Mouse (Mus musculus) heart, adult 2 months (tissue): ENCODE data around the gene 1700028P14Rik. TPM values are rescaled to one million over a fixed set of nuclear protein-coding genes. Genes with fewer than 3 reads are reported as not detected.
A peak's percentile ranks its signal among the peaks of the same experiment; 100 is the strongest.

Source experiments
- DNase-seq, 2 experiments: peaks; one replicate each; pipeline ENCODE4 v3.0.0; 2021
- H3K27ac ChIP-seq: fragments of 200-600 bp; 2 replicates; pipeline ENCODE4 v1.8.1; 2022
- H3K27me3 ChIP-seq: fragments of 200-500 bp; 2 replicates; pipeline ENCODE4 v1.6.1; 2012; ENCODE audit warnings: mild to moderate bottlenecking, low read length, inconsistent platforms, mixed read lengths; ENCODE audit not compliant: control insufficient read depth, insufficient read depth
- H3K36me3 ChIP-seq: fragments of 200-500 bp; 2 replicates; pipeline ENCODE4 v1.6.1; 2012; ENCODE audit warnings: low read length, inconsistent platforms; ENCODE audit not compliant: control insufficient read depth, insufficient read depth
- H3K4me1 ChIP-seq: fragments of 200-500 bp; 2 replicates; pipeline ENCODE4 v1.6.1; 2011; ENCODE audit warnings: low read length; ENCODE audit not compliant: control insufficient read depth, insufficient read depth
- H3K4me3 ChIP-seq: fragments of 200-600 bp; 2 replicates; pipeline ENCODE4 v1.8.1; 2022
- H3K79me2 ChIP-seq: fragments of 200-500 bp; replicated peaks from 2 replicates; pipeline ENCODE4 v1.6.1; 2012; ENCODE audit warnings: mild to moderate bottlenecking, inconsistent platforms, low read length, moderate library complexity, mixed read lengths; ENCODE audit not compliant: control insufficient read depth, insufficient read depth
- H3K9ac ChIP-seq: fragments of 200-500 bp; 2 replicates; pipeline ENCODE4 v1.6.1; 2012; ENCODE audit warnings: low read depth, mild to moderate bottlenecking, control low read depth, inconsistent platforms, low read length, mixed read lengths
- CTCF ChIP-seq: fragments of 200-600 bp; IDR thresholded peaks from 2 replicates; pipeline ENCODE4 v1.8.1; 2022; ENCODE audit warnings: antibody characterized with exemption, mild to moderate bottlenecking, moderate library complexity
- EP300 ChIP-seq: fragments of 200-500 bp; IDR thresholded peaks from 2 replicates; pipeline ENCODE4 v1.6.1; 2011; ENCODE audit warnings: low read depth, low read length, control low read depth; ENCODE audit not compliant: insufficient read depth
- POLR2A ChIP-seq: fragments of 200-500 bp; IDR thresholded peaks from 2 replicates; pipeline ENCODE4 v1.6.1; 2011; ENCODE audit warnings: mild to moderate bottlenecking, low read depth, low read length, control low read depth; ENCODE audit not compliant: insufficient read depth
- WGBS: fragments of 180-500 bp; shearing (Covaris S2); methylation state at CpG from one replicate; pipeline ENCODE4 v1.1.7; 2018; 5-methylcytosine and 5-hydroxymethylcytosine counted together
- intact Hi-C: fragments of 180-260 bp; cut with DNase I; formaldehyde crosslinking; loops from one replicate; pipeline ENCODE4 v1.15.1; 2025
- polyA plus RNA-seq: library from polyadenylated mRNA; depleted of rRNA; stranded (reverse); fragments of >200 nt; gene quantifications from 2 replicates; pipeline ENCODE4 v1.2.3, GENCODE M21; 2012; rRNA removed
- total RNA-seq, 2 experiments: library from RNA; stranded (reverse); gene quantifications; 2 replicates each; pipeline ENCODE4 v1.2.3; 2021

Gene 1700028P14Rik
- total and polyA plus RNA-seq, 3 experiments, result 0.18 TPM; not detected in 2

DNA sequence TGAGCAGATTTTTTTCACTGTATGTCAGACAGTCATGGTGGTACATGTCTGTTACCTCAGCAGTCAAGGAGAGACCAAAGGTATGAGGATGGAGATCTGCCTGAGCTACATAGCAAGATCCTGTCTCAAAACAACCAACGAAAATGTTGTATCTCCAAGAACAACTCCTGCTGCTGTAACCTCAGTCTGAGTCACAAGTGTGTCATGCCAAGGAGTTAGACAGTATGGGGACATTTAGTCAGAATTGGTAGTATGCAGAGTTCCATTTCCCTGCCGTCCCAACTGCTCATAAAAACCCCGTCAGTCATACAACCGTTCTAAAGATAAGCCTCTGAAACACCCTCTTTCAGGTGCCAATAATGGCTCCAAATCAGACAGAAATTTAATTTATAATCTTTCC, 130.8 kb downstream of the 1700028P14Rik start:
- H3K27me3 ChIP-seq, result no peaks in the 10 kb centered on the region
- TF ChIP-seq POLR2A (no peak), CTCF (no peak), EP300 (no peak)
- H3K4me1 ChIP-seq, result peaks cover 2% of the 10 kb centered on the region
- H3K36me3 ChIP-seq, result no peaks in the 10 kb centered on the region
- intact Hi-C loops, result loop anchor here (10.0 kb wide), 2 partner anchors 247 to 607 kb away; partner anchors contain the start of gene Smc5
- no peak for DNase-seq
- WGBS, result 83% methylated on average over 4 of the region's 4 CpGs
- no peak overlapping the region for H3K9ac ChIP-seq
- H3K27ac ChIP-seq, result no peak overlapping the region
- H3K4me3 ChIP-seq, result no peak overlapping the region
- no peaks in the 10 kb centered on the region for H3K79me2 ChIP-seq

DNA sequence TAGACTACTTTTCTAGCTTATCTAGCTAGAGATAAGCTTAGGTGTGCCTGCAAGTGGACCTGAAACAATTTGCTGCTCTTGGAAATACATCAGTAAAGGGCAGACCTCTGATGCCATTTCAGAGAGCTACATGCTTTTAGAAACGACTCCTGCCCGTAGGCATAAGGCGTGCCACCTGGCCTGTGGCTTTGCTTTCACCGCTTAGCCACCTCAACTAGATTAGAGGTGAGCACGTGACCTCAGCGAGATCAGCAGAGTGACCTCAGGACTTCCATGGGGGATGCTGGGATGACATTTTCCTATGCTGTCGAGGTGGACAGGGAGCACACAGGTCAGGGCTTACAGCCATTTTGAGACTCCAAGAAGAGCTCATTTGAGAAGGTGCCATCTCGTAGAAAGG, 131.5 kb downstream of the 1700028P14Rik start:
- H3K79me2 ChIP-seq, result no peaks in the 10 kb centered on the region
- no peak overlapping the region for H3K9ac ChIP-seq
- TF ChIP-seq EP300 (no peak), POLR2A (no peak), CTCF (no peak)
- intact Hi-C loops, result loop anchor here (10.0 kb wide), 2 partner anchors 246 to 606 kb away; partner anchors contain the start of gene Smc5
- 65% methylated on average over 8 of the region's 8 CpGs for WGBS
- no peaks in the 10 kb centered on the region for H3K36me3 ChIP-seq
- DNase-seq, result no peak
- no peak overlapping the region for H3K27ac ChIP-seq
- H3K27me3 ChIP-seq, result no peaks in the 10 kb centered on the region
- no peak overlapping the region for H3K4me3 ChIP-seq
- peaks cover 2% of the 10 kb centered on the region for H3K4me1 ChIP-seq

DNA sequence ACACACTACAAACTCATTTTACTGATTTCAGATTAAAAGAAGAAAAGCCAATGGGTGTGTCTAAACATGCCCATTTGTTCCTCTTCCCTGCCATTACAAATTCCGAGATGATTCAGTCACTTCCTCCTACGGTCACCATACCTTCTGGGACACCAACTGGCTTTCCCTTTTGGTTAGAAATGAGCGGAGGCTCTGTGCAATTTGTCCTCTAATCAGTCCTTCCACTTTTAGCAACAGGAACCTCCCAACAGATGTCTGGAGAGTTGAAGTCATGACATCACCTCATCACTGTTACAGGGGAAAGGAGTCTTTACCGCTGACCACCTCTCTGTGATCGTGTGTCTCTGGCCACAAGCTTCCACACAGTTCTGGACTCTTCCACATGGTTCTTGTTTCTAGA, 132.0 kb downstream of the 1700028P14Rik start:
- Histone ChIP-seq H3K4me1 (peaks cover 2% of the 10 kb centered on the region), H3K9ac (no peak overlapping the region), H3K4me3 (no peak overlapping the region), H3K27me3 (no peaks in the 10 kb centered on the region), H3K27ac (no peak overlapping the region), H3K79me2 (no peaks in the 10 kb centered on the region), H3K36me3 (no peaks in the 10 kb centered on the region)
- no peak for TF ChIP-seq POLR2A
- no peak for TF ChIP-seq EP300
- no peak for TF ChIP-seq CTCF
- DNase-seq, result no peak
- WGBS, result 11% methylated on average over 5 of the region's 5 CpGs
- intact Hi-C loops, result loop anchor here (10.0 kb wide), 2 partner anchors 246 to 606 kb away; partner anchors contain the start of gene Smc5

DNA sequence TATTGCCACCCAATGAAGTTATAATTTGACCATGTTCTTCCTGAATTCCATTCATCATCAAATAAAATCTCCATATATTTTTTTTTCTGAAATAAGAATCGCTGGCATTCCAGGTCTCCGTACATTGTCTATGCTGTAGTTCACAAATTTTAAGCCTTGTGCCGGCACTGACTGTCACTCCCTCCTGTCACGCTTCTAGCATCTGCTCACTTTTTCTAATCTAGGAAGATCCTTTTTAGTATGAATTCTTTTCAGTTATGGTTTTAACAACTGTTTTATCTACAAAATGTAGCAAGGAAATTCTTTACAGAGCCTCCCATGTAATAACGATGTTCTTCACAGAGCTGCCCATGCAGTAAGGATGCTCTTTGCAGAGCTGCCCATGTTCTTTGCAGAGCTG, 134.1 kb downstream of the 1700028P14Rik start:
- no peak for DNase-seq
- Histone ChIP-seq H3K4me1 (peaks cover 2% of the 10 kb centered on the region), H3K4me3 (no peak overlapping the region), H3K79me2 (no peaks in the 10 kb centered on the region), H3K27ac (no peak overlapping the region), H3K9ac (no peak overlapping the region), H3K27me3 (no peaks in the 10 kb centered on the region), H3K36me3 (no peaks in the 10 kb centered on the region)
- intact Hi-C loops, result no loop called here
- WGBS, result 91% methylated on average over 5 of the region's 5 CpGs
- TF ChIP-seq CTCF (no peak), EP300 (no peak), POLR2A (no peak)

DNA sequence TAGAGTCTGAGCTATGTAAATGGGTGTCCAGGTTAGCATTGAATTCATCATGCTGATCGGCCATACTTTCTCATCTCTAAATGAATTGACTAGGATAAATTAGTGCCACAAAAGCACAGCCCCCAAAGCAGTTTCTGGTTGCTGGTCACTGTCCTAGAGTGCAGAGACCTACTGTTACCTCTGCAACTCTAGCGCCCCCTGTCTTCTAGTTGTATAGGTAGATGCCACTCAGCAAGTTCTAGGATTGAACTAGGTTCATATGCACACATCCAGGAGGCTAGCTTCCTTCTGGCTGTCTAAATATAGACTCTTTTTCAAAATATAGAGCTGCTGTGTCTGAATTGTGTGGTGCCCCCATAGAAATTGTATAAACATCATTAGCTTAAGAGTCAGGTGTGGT, 141.3 kb downstream of the 1700028P14Rik start:
- intact Hi-C loops, result loop anchor here (5.0 kb wide), 1 partner anchor 34 kb away; no protein-coding TSS in a partner anchor
- Histone ChIP-seq H3K27me3 (no peaks in the 10 kb centered on the region), H3K9ac (no peak overlapping the region), H3K79me2 (no peaks in the 10 kb centered on the region), H3K4me1 (no peaks in the 10 kb centered on the region; the same call in 1 of the 2 replicates), H3K27ac (no peak overlapping the region), H3K36me3 (no peaks in the 10 kb centered on the region), H3K4me3 (no peak overlapping the region)
- WGBS, result 50% methylated on average over 2 of the region's 2 CpGs
- TF ChIP-seq CTCF (peak; percentile 75), POLR2A (no peak), EP300 (no peak)
- no peak for DNase-seq

Other genes with a start within 250 kb of the 1700028P14Rik start
- 1 to 10 TPM; 1.8 to 2.6 TPM for gene Mamdc2, start 204.4 kb downstream of the 1700028P14Rik start, total RNA-seq
- gene Mamdc2, start 204.4 kb downstream of the 1700028P14Rik start, polyA plus RNA-seq, result 2.4 and 3.0 TPM in 2 replicates
- gene Ptar1, start 34.6 kb upstream of the 1700028P14Rik start, total RNA-seq, result 10 to 100 TPM; 22.0 to 23.4 TPM
- gene Ptar1, start 34.6 kb upstream of the 1700028P14Rik start, polyA plus RNA-seq, result 3.5 and 7.4 TPM in 2 replicates
- 1 to 10 TPM; 3.0 to 3.9 TPM for gene Apba1, start 106.1 kb upstream of the 1700028P14Rik start, total RNA-seq
- gene Apba1, start 106.1 kb upstream of the 1700028P14Rik start, polyA plus RNA-seq, result 2.7 and 3.3 TPM in 2 replicates